Mouse (Mus musculus) telencephalon, adult 2 months (tissue): ENCODE measurements around the gene Tmem151a.
A peak's percentile ranks its signal among the peaks of the same experiment; 100 is the strongest.
"Not testable (repeated sequence)": the region's sequence is repeated elsewhere in the genome, so short reads cannot be mapped to it uniquely, and the experiment has no call there.

ENCODE experiments used
- DNase-seq: peaks from one replicate; pipeline ENCODE4 v3.0.0-alpha.2; 2011; ENCODE audit warnings: low read depth, low spot score

Gene Tmem151a

GRCm38 (mm10) chr19:5094746-5095417 is 9.6 kb upstream of the Tmem151a start:
- no peak for DNase-seq

GRCm38 (mm10) chr19:5094243-5094632 is 8.9 kb upstream of the Tmem151a start:
- DNase-seq: peak; percentile 91

- no peak for DNase-seq
Observed at GRCm38 (mm10) chr19:5093481-5094242, 8.3 kb upstream of the Tmem151a start.

- no peak for DNase-seq
Observed at GRCm38 (mm10) chr19:5092083-5092482, 6.8 kb upstream of the Tmem151a start.

- DNase-seq: no peak
Observed at GRCm38 (mm10) chr19:5089324-5089723, 4.0 kb upstream of the Tmem151a start.

GRCm38 (mm10) chr19:5087884-5088728 is 2.8 kb upstream of the Tmem151a start, which contains the start of gene Yif1a:
Gene Yif1a, plus strand, starts transcription at chr19:5088538.
- peak; percentile 100 for DNase-seq

- not testable (repeated sequence) for DNase-seq
Observed at GRCm38 (mm10) chr19:5086533-5086932, 1.2 kb upstream of the Tmem151a start.

- no peak for DNase-seq
Observed at GRCm38 (mm10) chr19:5084834-5085144, 542 bp downstream of the Tmem151a start.

GRCm38 (mm10) chr19:5083961-5084833 is 1.1 kb downstream of the Tmem151a start:
- DNase-seq: no peak

GRCm38 (mm10) chr19:5082596-5082995 is 2.7 kb downstream of the Tmem151a start:
- no peak for DNase-seq

GRCm38 (mm10) chr19:5082005-5082404 is 3.3 kb downstream of the Tmem151a start:
- DNase-seq: no peak

- no peak for DNase-seq
Observed at GRCm38 (mm10) chr19:5079279-5079678, 6.1 kb downstream of the Tmem151a start.

GRCm38 (mm10) chr19:5073518-5073917 is 11.8 kb downstream of the Tmem151a start:
- DNase-seq: no peak

- DNase-seq: no peak
Observed at GRCm38 (mm10) chr19:5073028-5073427, 12.3 kb downstream of the Tmem151a start.

- no peak for DNase-seq
Observed at GRCm38 (mm10) chr19:5072389-5073019, 12.8 kb downstream of the Tmem151a start.

GRCm38 (mm10) chr19:5071545-5072369 is 13.6 kb downstream of the Tmem151a start:
- no peak for DNase-seq

GRCm38 (mm10) chr19:5071077-5071476 is 14.3 kb downstream of the Tmem151a start:
- no peak for DNase-seq

GRCm38 (mm10) chr19:5069978-5070377 is 15.4 kb downstream of the Tmem151a start:
- no peak for DNase-seq

GRCm38 (mm10) chr19:5069486-5069885 is 15.8 kb downstream of the Tmem151a start:
- DNase-seq: no peak
